Mouse (Mus musculus): ENCODE data around the gene Tbc1d9b. TPM values are rescaled to one million over a fixed set of nuclear protein-coding genes. Genes with fewer than 3 reads are reported as not detected.

Tbc1d9b gene
- polyA plus RNA-seq, 2 experiments: 8.4 to 9.5 TPM

- TF ChIP-seq EP300 (IDR thresholded peaks at IDR 0.05; ENCODE audit: low read depth): no peak
- TF ChIP-seq CTCF (IDR thresholded peaks at IDR 0.05; ENCODE audit: low read depth): no peak
- H3K9me3 ChIP-seq (ENCODE audit: control insufficient read depth, low read length): no peaks in the 10 kb centered on the region
- peak; percentile 53 for ATAC-seq (ENCODE audit: insufficient read depth)
- peaks cover 0 to 12% of the 10 kb centered on the region in 2 experiments; a peak in 2 of 4 replicates for H3K4me1 ChIP-seq (replicated peaks; ENCODE audit: control insufficient read depth in 2 of 2, insufficient read depth in 2 of 2, low read length in 1 of 2)
- no peak overlapping the region for H3K27ac ChIP-seq
- H3K9ac ChIP-seq (replicated peaks): no peak overlapping the region
- H3K4me3 ChIP-seq (ENCODE audit: insufficient read depth in 1 of 2, low read depth in 2 of 2, low read length in 2 of 2): no peak overlapping the region
- H3K36me3 ChIP-seq (replicated peaks; ENCODE audit: control insufficient read depth, insufficient read depth, low read depth): no peaks in the 10 kb centered on the region
- peak in 2 of 3 experiments; percentile 7 to 27 for DNase-seq (ENCODE audit: low read depth in 3 of 3, low spot score in 3 of 3)
- 25% methylated on average over 8 of the region's 8 CpGs for WGBS (ENCODE audit: insufficient replicate concordance)
- no peaks in the 10 kb centered on the region for H3K27me3 ChIP-seq (ENCODE audit: control insufficient read depth, insufficient read depth, low read length)
- no peak overlapping the region for H3K4me2 ChIP-seq (ENCODE audit: low read depth)
Observed at GRCm38 (mm10) chr11:50108823-50109244, 22.4 kb upstream of the Tbc1d9b start.

- no peak; the same call in 1 of the 2 replicates for ATAC-seq (ENCODE audit: insufficient read depth)
- TF ChIP-seq CTCF (IDR thresholded peaks at IDR 0.05; ENCODE audit: low read depth) (peak; percentile 96), EP300 (IDR thresholded peaks at IDR 0.05; ENCODE audit: low read depth) (no peak)
Observed at GRCm38 (mm10) chr11:50114329-50114728, 16.9 kb upstream of the Tbc1d9b start.

GRCm38 (mm10) chr11:50122631-50123081 lies 8.5 kb upstream of the Tbc1d9b start:
- Histone ChIP-seq H3K9me3 (ENCODE audit: control insufficient read depth, low read length) (no peaks in the 10 kb centered on the region), H3K36me3 (replicated peaks; ENCODE audit: control insufficient read depth, insufficient read depth, low read depth) (no peaks in the 10 kb centered on the region), H3K4me1 (replicated peaks; ENCODE audit: control insufficient read depth in 2 of 2, insufficient read depth in 2 of 2, low read length in 1 of 2) (0 out of 4 replicates have a peak, but pooled peaks cover 0 to 2% of the 10 kb centered on the region in 2 experiments), H3K27ac (no peak overlapping the region), H3K27me3 (ENCODE audit: control insufficient read depth, insufficient read depth, low read length) (no peaks in the 10 kb centered on the region), H3K4me2 (ENCODE audit: low read depth) (no peak overlapping the region), H3K4me3 (ENCODE audit: insufficient read depth in 1 of 2, low read depth in 2 of 2, low read length in 2 of 2) (no peak overlapping the region), H3K9ac (replicated peaks) (no peak overlapping the region)
- ATAC-seq (ENCODE audit: insufficient read depth): no peak
- TF ChIP-seq CTCF (IDR thresholded peaks at IDR 0.05; ENCODE audit: low read depth) (no peak), EP300 (IDR thresholded peaks at IDR 0.05; ENCODE audit: low read depth) (no peak)
- no peak for DNase-seq (ENCODE audit: low read depth in 3 of 3, low spot score in 3 of 3)
- 76% methylated on average over 8 of the region's 8 CpGs for WGBS (ENCODE audit: insufficient replicate concordance)

More at GRCm38 (mm10) chr11:50114329-50114728, 16.9 kb upstream of the Tbc1d9b start:
- no peaks in the 10 kb centered on the region; a peak in 1 of 4 replicates for H3K4me1 ChIP-seq (replicated peaks; ENCODE audit: control insufficient read depth in 2 of 2, insufficient read depth in 2 of 2, low read length in 1 of 2)
- H3K9ac ChIP-seq (replicated peaks): no peak overlapping the region
- peak; percentile 57 to 64 (median 59) for DNase-seq (ENCODE audit: low read depth in 3 of 3, low spot score in 3 of 3)
- H3K9me3 ChIP-seq (ENCODE audit: control insufficient read depth, low read length): no peaks in the 10 kb centered on the region
- H3K4me3 ChIP-seq (ENCODE audit: insufficient read depth in 1 of 2, low read depth in 2 of 2, low read length in 2 of 2): no peak overlapping the region
- 9% methylated on average over 5 of the region's 5 CpGs for WGBS (ENCODE audit: insufficient replicate concordance)
- H3K36me3 ChIP-seq (replicated peaks; ENCODE audit: control insufficient read depth, insufficient read depth, low read depth): no peaks in the 10 kb centered on the region
- H3K27ac ChIP-seq: no peak overlapping the region
- no peak overlapping the region for H3K4me2 ChIP-seq (ENCODE audit: low read depth)
- no peaks in the 10 kb centered on the region for H3K27me3 ChIP-seq (ENCODE audit: control insufficient read depth, insufficient read depth, low read length)

GRCm38 (mm10) chr11:50127781-50128180 lies 3.4 kb upstream of the Tbc1d9b start:
- Histone ChIP-seq H3K9me3 (ENCODE audit: control insufficient read depth, low read length) (no peaks in the 10 kb centered on the region), H3K27me3 (ENCODE audit: control insufficient read depth, insufficient read depth, low read length) (no peaks in the 10 kb centered on the region), H3K9ac (replicated peaks) (peak overlapping the region; percentile 54; the same call in 1 of the 2 replicates), H3K4me1 (replicated peaks; ENCODE audit: control insufficient read depth in 2 of 2, insufficient read depth in 2 of 2, low read length in 1 of 2) (peaks cover 5% of the 10 kb centered on the region in 2 experiments; a peak in 2 of 4 replicates), H3K4me3 (ENCODE audit: insufficient read depth in 1 of 2, low read depth in 2 of 2, low read length in 2 of 2) (peak overlapping the region in 1 of 2 experiments; percentile 37; a peak in 2 of 4 replicates), H3K36me3 (replicated peaks; ENCODE audit: control insufficient read depth, insufficient read depth, low read depth) (no peaks in the 10 kb centered on the region), H3K4me2 (ENCODE audit: low read depth) (peak overlapping the region; percentile 71), H3K27ac (no peak overlapping the region)
- WGBS (ENCODE audit: insufficient replicate concordance): 3% methylated on average over 10 of the region's 10 CpGs
- no peak for ATAC-seq (ENCODE audit: insufficient read depth)
- DNase-seq (ENCODE audit: low read depth in 3 of 3, low spot score in 3 of 3): no peak
- TF ChIP-seq EP300 (IDR thresholded peaks at IDR 0.05; ENCODE audit: low read depth) (no peak), CTCF (IDR thresholded peaks at IDR 0.05; ENCODE audit: low read depth) (no peak)

- WGBS (ENCODE audit: insufficient replicate concordance): 6% methylated on average over 10 of the region's 10 CpGs
Observed at GRCm38 (mm10) chr11:50131801-50132201, 605 bp downstream of the Tbc1d9b start.

More at GRCm38 (mm10) chr11:50131801-50132201, 605 bp downstream of the Tbc1d9b start:
- peak overlapping the region; percentile 67 to 89 for H3K4me3 ChIP-seq (ENCODE audit: insufficient read depth in 1 of 2, low read depth in 2 of 2, low read length in 2 of 2)
- H3K36me3 ChIP-seq (replicated peaks; ENCODE audit: control insufficient read depth, insufficient read depth, low read depth): peaks cover 4% of the 10 kb centered on the region; the same call in 1 of the 2 replicates
- peak overlapping the region; percentile 82 for H3K9ac ChIP-seq (replicated peaks)
- peak overlapping the region; percentile 38 for H3K27ac ChIP-seq
- peaks cover 14 to 17% of the 10 kb centered on the region in 2 experiments for H3K4me1 ChIP-seq (replicated peaks; ENCODE audit: control insufficient read depth in 2 of 2, insufficient read depth in 2 of 2, low read length in 1 of 2)
- TF ChIP-seq CTCF (IDR thresholded peaks at IDR 0.05; ENCODE audit: low read depth) (no peak), EP300 (IDR thresholded peaks at IDR 0.05; ENCODE audit: low read depth) (no peak)
- no peaks in the 10 kb centered on the region for H3K27me3 ChIP-seq (ENCODE audit: control insufficient read depth, insufficient read depth, low read length)
- DNase-seq (ENCODE audit: low read depth in 3 of 3, low spot score in 3 of 3) (no peak), ATAC-seq (ENCODE audit: insufficient read depth) (no peak)
- peak overlapping the region; percentile 91 for H3K4me2 ChIP-seq (ENCODE audit: low read depth)
- no peaks in the 10 kb centered on the region for H3K9me3 ChIP-seq (ENCODE audit: control insufficient read depth, low read length)
